Mouse (Mus musculus) midbrain, postnatal 0 days (tissue): ENCODE results near the gene Lgals3bp. TPM values are rescaled to one million over a fixed set of nuclear protein-coding genes. Genes with fewer than 3 reads are reported as not detected.
A peak's percentile ranks its signal among the peaks of the same experiment; 100 is the strongest.

Experiments used
- ATAC-seq: fragments of 200-750 bp; cut with Nextera tagmentation; 2 replicates; pipeline ENCODE4 v1.8.0; 2017; ENCODE audit warnings: moderate number of reproducible peaks, mild to moderate bottlenecking, moderate TSS enrichment, moderate library complexity; ENCODE audit not compliant: low FRiP score
- DNase-seq: peaks from one replicate; pipeline ENCODE4 v3.0.0-alpha.2; 2015; ENCODE audit warnings: low spot score
- H3K27ac ChIP-seq: fragments of 300-500 bp; sonication (generic); 2 replicates; pipeline ENCODE4 v1.5.1; 2014; ENCODE audit warnings: low read depth, mild to moderate bottlenecking, low read length, mixed read lengths
- H3K27me3 ChIP-seq: fragments of 300-500 bp; sonication (generic); 2 replicates; pipeline ENCODE4 v1.6.1; 2014; ENCODE audit warnings: low read length, control low read depth, mixed read lengths; ENCODE audit not compliant: insufficient read depth
- H3K36me3 ChIP-seq: fragments of 300-500 bp; sonication (generic); 2 replicates; pipeline ENCODE4 v1.6.1; 2014; ENCODE audit warnings: low read length, control low read depth, mixed read lengths; ENCODE audit not compliant: insufficient read depth
- H3K4me1 ChIP-seq: fragments of 300-500 bp; sonication (generic); 2 replicates; pipeline ENCODE4 v1.6.1; 2014; ENCODE audit warnings: mild to moderate bottlenecking, control low read depth, antibody characterized with exemption, low read length, mixed read lengths; ENCODE audit not compliant: insufficient read depth
- H3K4me2 ChIP-seq: fragments of 300-500 bp; sonication (generic); 2 replicates; pipeline ENCODE4 v1.6.1; 2014; ENCODE audit warnings: low read depth, mild to moderate bottlenecking, low read length, mixed read lengths; ENCODE audit not compliant: poor library complexity, severe bottlenecking
- H3K4me3 ChIP-seq: fragments of 300-500 bp; sonication (generic); 2 replicates; pipeline ENCODE4 v1.5.1; 2014; ENCODE audit warnings: low read depth, mild to moderate bottlenecking, low read length, moderate library complexity
- H3K9ac ChIP-seq: fragments of 300-500 bp; sonication (generic); replicated peaks from 2 replicates; pipeline ENCODE4 v1.6.1; 2014; ENCODE audit warnings: mild to moderate bottlenecking, low read length, moderate library complexity, mixed read lengths; ENCODE audit not compliant: poor library complexity, severe bottlenecking
- H3K9me3 ChIP-seq: fragments of 300-500 bp; sonication (generic); 2 replicates; pipeline ENCODE4 v1.6.1; 2016; ENCODE audit warnings: low read length, control low read depth
- CTCF ChIP-seq: IDR thresholded peaks from 2 replicates; pipeline ENCODE4 v1.5.1; 2016; ENCODE audit warnings: antibody characterized with exemption, mild to moderate bottlenecking
- WGBS: fragments of 180-500 bp; shearing (Covaris S2); extraction: QIAGEN DNeasy Blood & Tissue Kit; methylation state at CpG from one replicate; pipeline ENCODE4 v1.1.7; 2014; 5-methylcytosine and 5-hydroxymethylcytosine counted together
- polyA plus RNA-seq: library from polyadenylated mRNA; unstranded; fragments of >200 nt; fragmentation: Nextera tagmentation; extraction: Ambion mirVana; gene quantifications from 2 replicates; pipeline ENCODE4 v1.2.1, GENCODE M21; 2015
- total RNA-seq: library from RNA; depleted of rRNA; stranded (reverse); fragments of >200 nt; gene quantifications from 2 replicates; pipeline ENCODE4 v1.2.3, GENCODE M21; 2014; rRNA removed

Gene Lgals3bp
- 17.4 and 19.0 TPM in 2 replicates for total RNA-seq
- polyA plus RNA-seq = 14.2 and 14.9 TPM in 2 replicates

GRCm38 (mm10) chr11:118401760-118402280 is at the start of gene Lgals3bp:
Gene Lgals3bp (minus strand): TSS chr11:118402092.
- peak; percentile 72 for TF ChIP-seq CTCF
- H3K4me1 ChIP-seq = no peaks in the 10 kb centered on the region
- WGBS = 61% methylated on average over 7 of the region's 7 CpGs
- H3K27me3 ChIP-seq = no peaks in the 10 kb centered on the region
- peaks cover 16% of the 10 kb centered on the region; the same call in 1 of the 2 replicates for H3K36me3 ChIP-seq
- peak within 1 kb of the TSS; percentile 32; the same call in 1 of the 2 replicates for H3K27ac ChIP-seq
- ATAC-seq = peak; percentile 53; the same call in 1 of the 2 replicates
- H3K4me3 ChIP-seq = no peak within 1 kb of the TSS
- no peak within 1 kb of the TSS for H3K9ac ChIP-seq
- peak; percentile 82 for DNase-seq
- no peak within 1 kb of the TSS for H3K4me2 ChIP-seq
- H3K9me3 ChIP-seq = no peaks in the 10 kb centered on the region

DNA sequence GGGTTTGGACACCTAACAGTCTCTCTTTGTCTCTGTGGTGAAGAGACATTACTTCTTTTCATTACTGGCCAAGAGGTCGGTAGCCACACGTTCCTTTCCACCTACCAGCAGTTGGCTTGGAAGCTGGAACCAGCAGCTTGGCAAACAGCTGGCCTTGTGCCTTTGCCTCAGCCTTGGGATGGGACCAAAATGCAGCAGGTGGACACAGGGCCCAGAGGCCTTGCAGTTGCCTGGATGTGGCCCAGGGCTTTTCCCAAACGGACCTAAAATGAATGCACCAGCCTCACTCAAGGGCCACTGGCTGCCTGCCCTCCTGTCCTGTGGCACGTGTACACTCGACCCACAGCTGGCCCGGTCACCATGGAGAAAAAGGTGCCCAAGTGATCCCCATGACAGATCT is 49.3 kb upstream of the Lgals3bp start:
- Histone ChIP-seq H3K36me3 (no peaks in the 10 kb centered on the region), H3K4me1 (no peaks in the 10 kb centered on the region), H3K9me3 (no peaks in the 10 kb centered on the region), H3K27me3 (no peaks in the 10 kb centered on the region), H3K4me3 (no peak overlapping the region), H3K27ac (no peak overlapping the region), H3K4me2 (no peak overlapping the region), H3K9ac (no peak overlapping the region)
- no peak for ATAC-seq
- WGBS = 74% methylated on average over 6 of the region's 6 CpGs
- no peak for DNase-seq
- no peak for TF ChIP-seq CTCF

- Histone ChIP-seq H3K9me3 (no peaks in the 10 kb centered on the region), H3K27me3 (0 out of 2 replicates have a peak, but pooled peaks cover 5% of the 10 kb centered on the region), H3K4me1 (no peaks in the 10 kb centered on the region), H3K9ac (no peak overlapping the region), H3K36me3 (no peaks in the 10 kb centered on the region), H3K27ac (no peak overlapping the region), H3K4me3 (no peak overlapping the region), H3K4me2 (no peak overlapping the region)
- DNase-seq (no peak), ATAC-seq (no peak)
- 81% methylated on average over 8 of the region's 8 CpGs for WGBS
- TF ChIP-seq CTCF = no peak
Measured at GRCm38 (mm10) chr11:118448385-118448784, 46.5 kb upstream of the Lgals3bp start.

DNA sequence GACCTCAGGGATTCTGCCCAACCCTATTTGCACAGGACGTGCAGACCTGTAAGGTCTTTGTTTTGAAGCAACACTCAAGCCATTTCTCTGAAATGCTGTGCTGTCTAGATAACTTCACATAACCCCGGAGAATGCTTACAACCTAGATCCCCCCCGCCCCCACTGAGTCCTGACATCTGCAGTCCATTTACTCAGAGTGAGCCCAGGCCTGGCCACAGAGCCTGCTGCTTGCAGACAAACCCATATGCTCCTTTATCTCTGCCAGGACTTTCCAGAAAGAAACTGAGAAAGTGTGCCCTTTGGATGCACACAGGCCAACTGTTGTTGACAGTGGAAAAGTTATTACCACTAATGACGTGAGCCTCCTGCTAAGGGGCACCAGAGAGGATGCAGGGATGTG is 45.5 kb upstream of the Lgals3bp start:
- ATAC-seq (no peak), DNase-seq (no peak)
- Histone ChIP-seq H3K9me3 (no peaks in the 10 kb centered on the region), H3K4me3 (no peak overlapping the region), H3K27me3 (0 out of 2 replicates have a peak, but pooled peaks cover 5% of the 10 kb centered on the region), H3K9ac (no peak overlapping the region), H3K36me3 (no peaks in the 10 kb centered on the region), H3K27ac (no peak overlapping the region), H3K4me1 (no peaks in the 10 kb centered on the region), H3K4me2 (no peak overlapping the region)
- TF ChIP-seq CTCF = no peak
- 79% methylated on average over 4 of the region's 4 CpGs for WGBS

- no peaks in the 10 kb centered on the region for H3K4me1 ChIP-seq
- no peak overlapping the region for H3K4me2 ChIP-seq
- TF ChIP-seq CTCF = peak; percentile 99
- H3K9me3 ChIP-seq = no peaks in the 10 kb centered on the region
- 0 out of 2 replicates have a peak, but pooled peaks cover 5% of the 10 kb centered on the region for H3K27me3 ChIP-seq
- 14% methylated on average over 3 of the region's 3 CpGs for WGBS
- no peak overlapping the region for H3K4me3 ChIP-seq
- no peaks in the 10 kb centered on the region for H3K36me3 ChIP-seq
- ATAC-seq = peak; percentile 48
- H3K9ac ChIP-seq = no peak overlapping the region
- no peak overlapping the region for H3K27ac ChIP-seq
- DNase-seq = peak; percentile 85
Measured at GRCm38 (mm10) chr11:118445843-118446242, 44.0 kb upstream of the Lgals3bp start.

- no peak overlapping the region for H3K27ac ChIP-seq
- ATAC-seq (no peak), DNase-seq (peak; percentile 71)
- TF ChIP-seq CTCF = peak; percentile 86
- H3K4me2 ChIP-seq = no peak overlapping the region
- H3K4me1 ChIP-seq = no peaks in the 10 kb centered on the region; the same call in 1 of the 2 replicates
- H3K9me3 ChIP-seq = no peaks in the 10 kb centered on the region
- 0 out of 2 replicates have a peak, but pooled peaks cover 5% of the 10 kb centered on the region for H3K27me3 ChIP-seq
- H3K9ac ChIP-seq = no peak overlapping the region
- 36% methylated on average over 11 of the region's 11 CpGs for WGBS
- H3K36me3 ChIP-seq = no peaks in the 10 kb centered on the region
- H3K4me3 ChIP-seq = no peak overlapping the region
Measured at GRCm38 (mm10) chr11:118443201-118443970, 41.5 kb upstream of the Lgals3bp start.
